Comparison of ENCODE assay signal across 24 mouse cellular contexts in genomic region chr1:39005751-39006354, GRCm38 (mm10). TPM values are rescaled to one million over a fixed set of nuclear protein-coding genes. Genes with fewer than 3 reads are reported as not detected.
DNase-seq lines count a peak whose midpoint lies in the region; ATAC-seq and TF ChIP-seq lines count a peak whose summit lies in the region.
"Had no signal": no experiment of that assay in that cellular context is flagged by ENCODE, and none has a peak within 500 bp of the region (broad histone marks: within the 10 kb centered on the region; RNA-seq: fewer than 3 reads in every experiment).

No protein-coding gene starts in this region.

- no peak for TF ChIP-seq POLR2A in brain, embryonic 14.5 days (IDR thresholded peaks at IDR 0.05; ENCODE audit: borderline replicate concordance, extremely low read depth, insufficient read depth, insufficient read length, poor library complexity, severe bottlenecking)

- 40% methylated on average over 10 of the region's 10 CpGs for WGBS in midbrain, embryonic 14.5 days
- WGBS in midbrain, embryonic 16.5 days = 38% methylated on average over 10 of the region's 10 CpGs
- 47% methylated on average over 10 of the region's 10 CpGs for WGBS in forebrain, embryonic 15.5 days

- peak; percentile 34 for DNase-seq in kidney, postnatal 10 days
- DNase-seq in kidney, adult 11 months = no peak
- DNase-seq in midbrain, embryonic 14.5 days = peak; percentile 32
- DNase-seq in brain, embryonic 14.5 days (ENCODE audit: low read depth) = peak; percentile 20
- DNase-seq in adrenal gland, postnatal 25 days = no peak
- DNase-seq: adrenal gland, adult 8-10 months; cerebellum, adult 11 months; cerebellum, adult 9-10 months; cerebellum, postnatal 36 days; gastrocnemius, adult 2 months; heart, adult 2 months; liver; lung, adult 2 months; lung, postnatal 10 days; thymus, postnatal 14 days had no signal

- no peak for ATAC-seq in midbrain, embryonic 14.5 days (ENCODE audit: low FRiP score, low TSS enrichment)
- ATAC-seq in midbrain, embryonic 16.5 days = no peak
- ATAC-seq in forebrain, embryonic 15.5 days (replicated peaks) = no peak
- ATAC-seq: forebrain, embryonic 14.5 days; midbrain, embryonic 13.5 days had no signal

- H3K4me1 ChIP-seq in midbrain, embryonic 14.5 days (ENCODE audit: control insufficient read depth, insufficient read depth, low read length) = no peaks in the 10 kb centered on the region
- no peaks in the 10 kb centered on the region; the same call in 1 of the 2 replicates for H3K4me1 ChIP-seq in midbrain, embryonic 16.5 days (ENCODE audit: control insufficient read depth, insufficient read depth, low read length)
- H3K4me1 ChIP-seq in forebrain, embryonic 15.5 days = peaks cover 8% of the 10 kb centered on the region; the same call in 1 of the 2 replicates

- H3K9ac ChIP-seq in midbrain, embryonic 14.5 days (replicated peaks; ENCODE audit: low read length) = no peak overlapping the region
- H3K9ac ChIP-seq in midbrain, embryonic 16.5 days (ENCODE audit: low read depth, low read length) = no peak overlapping the region
- H3K9ac ChIP-seq in forebrain, embryonic 15.5 days (replicated peaks) = no peak overlapping the region
- H3K9ac ChIP-seq: heart, embryonic 12.5 days; hindbrain, embryonic 14.5 days; liver, embryonic 14.5 days; midbrain, embryonic 13.5 days; neural tube, embryonic 15.5 days had no signal

- no peak overlapping the region for H3K4me2 ChIP-seq in midbrain, embryonic 14.5 days (ENCODE audit: low read length)
- no peak overlapping the region for H3K4me2 ChIP-seq in midbrain, embryonic 16.5 days (ENCODE audit: low read length)
- H3K4me2 ChIP-seq in forebrain, embryonic 15.5 days (replicated peaks) = no peak overlapping the region
- H3K4me2 ChIP-seq: heart, embryonic 12.5 days; hindbrain, embryonic 14.5 days; midbrain, embryonic 13.5 days; neural tube, embryonic 15.5 days had no signal

- no peaks in the 10 kb centered on the region for H3K9me3 ChIP-seq in midbrain, embryonic 14.5 days (ENCODE audit: control insufficient read depth, low read length)
- no peaks in the 10 kb centered on the region for H3K9me3 ChIP-seq in midbrain, embryonic 16.5 days (replicated peaks; ENCODE audit: control insufficient read depth, low read length, poor library complexity, severe bottlenecking)
- no peaks in the 10 kb centered on the region for H3K9me3 ChIP-seq in forebrain, embryonic 15.5 days
- H3K9me3 ChIP-seq: midbrain, embryonic 13.5 days; neural tube, embryonic 15.5 days had no signal

- H3K27ac ChIP-seq in midbrain, embryonic 14.5 days (replicated peaks; ENCODE audit: low read depth, low read length) = no peak overlapping the region
- no peak overlapping the region for H3K27ac ChIP-seq in midbrain, embryonic 16.5 days (ENCODE audit: low read length)
- no peak overlapping the region for H3K27ac ChIP-seq in forebrain, embryonic 15.5 days (replicated peaks)
- H3K27ac ChIP-seq: gastrocnemius, adult 2 months; heart, adult 2 months; hindbrain, embryonic 14.5 days; liver, embryonic 14.5 days; macrophage; midbrain, embryonic 13.5 days; neural tube, embryonic 15.5 days had no signal

- no peak overlapping the region for H3K4me3 ChIP-seq in midbrain, embryonic 14.5 days (replicated peaks; ENCODE audit: low read depth, low read length)
- H3K4me3 ChIP-seq in midbrain, embryonic 16.5 days (ENCODE audit: low read depth, low read length) = no peak overlapping the region
- no peak overlapping the region for H3K4me3 ChIP-seq in forebrain, embryonic 15.5 days
- H3K4me3 ChIP-seq: gastrocnemius, adult 2 months; heart, adult 2 months; heart, embryonic 12.5 days; midbrain, embryonic 13.5 days; neural tube, embryonic 15.5 days had no signal

- H3K27me3 ChIP-seq in midbrain, embryonic 14.5 days (ENCODE audit: control insufficient read depth, insufficient read depth, low read length) = no peaks in the 10 kb centered on the region
- no peaks in the 10 kb centered on the region for H3K27me3 ChIP-seq in midbrain, embryonic 16.5 days (ENCODE audit: control insufficient read depth, insufficient read depth, low read depth, low read length)
- H3K27me3 ChIP-seq in forebrain, embryonic 15.5 days = no peaks in the 10 kb centered on the region
- H3K27me3 ChIP-seq: heart, embryonic 12.5 days; midbrain, embryonic 13.5 days; neural tube, embryonic 15.5 days had no signal

- no peak for TF ChIP-seq CTCF in brain, embryonic 14.5 days (IDR thresholded peaks at IDR 0.05; ENCODE audit: borderline replicate concordance, extremely low read depth, insufficient read depth, insufficient read length)

- no peaks in the 10 kb centered on the region for H3K36me3 ChIP-seq in midbrain, embryonic 14.5 days (ENCODE audit: control insufficient read depth, insufficient read depth, low read length)
- H3K36me3 ChIP-seq in midbrain, embryonic 16.5 days (ENCODE audit: control insufficient read depth, insufficient read depth, low read length) = no peaks in the 10 kb centered on the region
- no peaks in the 10 kb centered on the region for H3K36me3 ChIP-seq in forebrain, embryonic 15.5 days
- H3K36me3 ChIP-seq: heart, embryonic 12.5 days; midbrain, embryonic 13.5 days; neural tube, embryonic 15.5 days had no signal

RNA-seq across cellular contexts. Expression of gene Pdcl3, which starts 20.4 kb away (rescaled TPM):
- 143 and 156 TPM in 2 replicates for polyA plus RNA-seq in midbrain, embryonic 14.5 days (2014; fragmentation: Nextera tagmentation; extraction: Ambion mirVana)
- polyA plus RNA-seq in midbrain, embryonic 16.5 days (2015; fragmentation: Nextera tagmentation; extraction: Ambion mirVana) = 158 and 163 TPM in 2 replicates
- polyA plus RNA-seq in brain, embryonic 14.5 days (2012; rRNA removed) = 68.0 and 71.8 TPM in 2 replicates
- 169 and 174 TPM in 2 replicates for polyA plus RNA-seq in forebrain, embryonic 15.5 days (2015; fragmentation: Nextera tagmentation; extraction: Ambion mirVana)
- total RNA-seq in adrenal gland, postnatal 25 days (2021) = 86.8 and 92.9 TPM in 2 replicates

Comparison
In these comparisons a context has a peak if more than half of its experiments do, and no peak if none do; other contexts are left out.
1. DNase-seq: peak in kidney, postnatal 10 days (single experiment), midbrain, embryonic 14.5 days (single experiment) and brain, embryonic 14.5 days (single experiment); none in kidney, adult 11 months (single experiment) and adrenal gland, postnatal 25 days (single experiment).